Mouse (Mus musculus): Measurements from ENCODE around the gene Tmem87b. TPM values are rescaled to one million over a fixed set of nuclear protein-coding genes. Genes with fewer than 3 reads are reported as not detected.

The Tmem87b gene
- polyA plus RNA-seq, 1 experiment from 2014 or later, result 10.5 TPM

DNA sequence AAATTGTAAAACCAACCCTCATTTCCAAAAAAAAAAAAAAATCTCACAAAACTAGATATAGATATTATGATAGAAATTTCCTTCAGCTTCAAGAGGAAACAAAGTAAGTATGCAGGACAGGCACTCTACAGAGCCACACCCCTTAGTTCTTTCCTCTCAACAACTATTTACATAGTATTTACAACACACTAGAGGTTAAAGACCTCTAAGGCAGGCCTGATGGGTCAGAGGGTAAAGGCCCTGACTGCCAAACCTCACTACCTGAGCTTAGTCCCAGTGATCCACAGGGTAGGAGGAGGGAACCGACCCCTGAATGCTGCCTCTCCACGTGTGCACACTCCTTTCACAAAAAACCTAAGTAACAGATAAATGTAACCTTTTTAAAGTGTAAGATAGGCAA, 5.2 kb upstream of the Tmem87b start:
- Histone ChIP-seq H3K36me3 (ENCODE audit: control insufficient read depth, insufficient read depth) (no peaks in the 10 kb centered on the region), H3K9me3 (replicated peaks; ENCODE audit: control insufficient read depth, low read length) (no peaks in the 10 kb centered on the region), H3K9ac (ENCODE audit: low read depth, low read length) (no peak overlapping the region), H3K27ac (ENCODE audit: low read length) (no peak overlapping the region), H3K4me2 (ENCODE audit: low read depth, low read length) (no peak overlapping the region), H3K4me3 (ENCODE audit: low read depth, low read length) (no peak overlapping the region), H3K27me3 (ENCODE audit: control insufficient read depth, insufficient read depth, low read depth, low read length) (no peaks in the 10 kb centered on the region), H3K4me1 (ENCODE audit: control insufficient read depth, low read depth, low read length) (peaks cover 5% of the 10 kb centered on the region)
- 33% methylated on average over 2 of the region's 2 CpGs for WGBS (ENCODE audit: insufficient replicate concordance)
- ATAC-seq (ENCODE audit: low read depth), result peak; percentile 25

GRCm38 (mm10) chr2:128816311-128816710, 1.6 kb upstream of the Tmem87b start:
- no peak overlapping the region for H3K9ac ChIP-seq (ENCODE audit: low read depth, low read length)
- no peaks in the 10 kb centered on the region for H3K36me3 ChIP-seq (ENCODE audit: control insufficient read depth, insufficient read depth)
- no peak overlapping the region for H3K4me2 ChIP-seq (ENCODE audit: low read depth, low read length)
- 72% methylated on average over 1 of the region's 1 CpGs for WGBS (ENCODE audit: insufficient replicate concordance)
- H3K9me3 ChIP-seq (replicated peaks; ENCODE audit: control insufficient read depth, low read length), result no peaks in the 10 kb centered on the region
- no peaks in the 10 kb centered on the region for H3K27me3 ChIP-seq (ENCODE audit: control insufficient read depth, insufficient read depth, low read depth, low read length)
- no peak overlapping the region for H3K4me3 ChIP-seq (ENCODE audit: low read depth, low read length)
- H3K4me1 ChIP-seq (ENCODE audit: control insufficient read depth, low read depth, low read length), result peaks cover 18% of the 10 kb centered on the region
- ATAC-seq (ENCODE audit: low read depth), result no peak
- no peak overlapping the region for H3K27ac ChIP-seq (ENCODE audit: low read length)

GRCm38 (mm10) chr2:128816916-128817315, 1.0 kb upstream of the Tmem87b start:
- Histone ChIP-seq H3K27ac (ENCODE audit: low read length) (no peak overlapping the region; the same call in 1 of the 2 replicates), H3K9me3 (replicated peaks; ENCODE audit: control insufficient read depth, low read length) (no peaks in the 10 kb centered on the region)
- ATAC-seq (ENCODE audit: low read depth), result no peak

DNA sequence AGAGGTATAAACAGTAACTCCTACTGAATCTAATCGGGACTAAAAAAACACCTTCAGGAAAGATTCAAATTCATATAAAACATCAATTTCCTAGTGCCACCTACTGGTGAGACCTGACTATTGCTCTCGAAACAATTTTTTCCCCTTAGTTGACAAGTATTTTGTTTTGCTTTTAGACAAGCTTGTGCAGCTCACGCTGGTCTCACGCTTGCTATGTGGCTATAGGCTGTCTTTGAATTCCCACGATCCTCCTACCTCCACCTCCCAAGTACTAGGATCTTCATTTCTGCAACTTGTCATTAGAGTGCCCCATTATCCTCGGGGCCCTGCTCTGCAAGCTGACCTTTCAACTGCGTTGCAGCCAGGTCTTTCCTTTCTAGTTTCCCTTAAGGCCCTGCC, 532 bp upstream of the Tmem87b start:
- Histone ChIP-seq H3K4me3 (ENCODE audit: low read depth, low read length) (peak overlapping the region; percentile 94), H3K9ac (ENCODE audit: low read depth, low read length) (peak overlapping the region; percentile 61), H3K36me3 (ENCODE audit: control insufficient read depth, insufficient read depth) (no peaks in the 10 kb centered on the region), H3K27ac (ENCODE audit: low read length) (peak overlapping the region; percentile 86), H3K27me3 (ENCODE audit: control insufficient read depth, insufficient read depth, low read depth, low read length) (no peaks in the 10 kb centered on the region), H3K4me1 (ENCODE audit: control insufficient read depth, low read depth, low read length) (peaks cover 18% of the 10 kb centered on the region), H3K4me2 (ENCODE audit: low read depth, low read length) (peak overlapping the region; percentile 95), H3K9me3 (replicated peaks; ENCODE audit: control insufficient read depth, low read length) (no peaks in the 10 kb centered on the region)
- ATAC-seq (ENCODE audit: low read depth), result no peak; the same call in 1 of the 2 replicates
- under 1% methylated on average over 7 of the region's 7 CpGs for WGBS (ENCODE audit: insufficient replicate concordance)

More at GRCm38 (mm10) chr2:128816916-128817315, 1.0 kb upstream of the Tmem87b start:
- WGBS (ENCODE audit: insufficient replicate concordance), result 48% methylated on average over 6 of the region's 6 CpGs
- H3K4me1 ChIP-seq (ENCODE audit: control insufficient read depth, low read depth, low read length), result peaks cover 18% of the 10 kb centered on the region
- H3K27me3 ChIP-seq (ENCODE audit: control insufficient read depth, insufficient read depth, low read depth, low read length), result no peaks in the 10 kb centered on the region
- peak overlapping the region; percentile 94 for H3K4me3 ChIP-seq (ENCODE audit: low read depth, low read length)
- H3K4me2 ChIP-seq (ENCODE audit: low read depth, low read length), result peak overlapping the region; percentile 95
- H3K36me3 ChIP-seq (ENCODE audit: control insufficient read depth, insufficient read depth), result no peaks in the 10 kb centered on the region
- no peak overlapping the region for H3K9ac ChIP-seq (ENCODE audit: low read depth, low read length)

- H3K9ac ChIP-seq (ENCODE audit: low read depth, low read length), result peak overlapping the region; percentile 80
- H3K9me3 ChIP-seq (replicated peaks; ENCODE audit: control insufficient read depth, low read length), result no peaks in the 10 kb centered on the region
- no peaks in the 10 kb centered on the region for H3K36me3 ChIP-seq (ENCODE audit: control insufficient read depth, insufficient read depth)
- no peaks in the 10 kb centered on the region for H3K27me3 ChIP-seq (ENCODE audit: control insufficient read depth, insufficient read depth, low read depth, low read length)
- no peak for ATAC-seq (ENCODE audit: low read depth)
- WGBS (ENCODE audit: insufficient replicate concordance), result 21% methylated on average over 14 of the region's 14 CpGs
- peak overlapping the region; percentile 94 for H3K4me3 ChIP-seq (ENCODE audit: low read depth, low read length)
- H3K27ac ChIP-seq (ENCODE audit: low read length), result peak overlapping the region; percentile 95
- peaks cover 18% of the 10 kb centered on the region for H3K4me1 ChIP-seq (ENCODE audit: control insufficient read depth, low read depth, low read length)
- peak overlapping the region; percentile 95 for H3K4me2 ChIP-seq (ENCODE audit: low read depth, low read length)
Observed at GRCm38 (mm10) chr2:128818956-128819643, 1.2 kb downstream of the Tmem87b start.

DNA sequence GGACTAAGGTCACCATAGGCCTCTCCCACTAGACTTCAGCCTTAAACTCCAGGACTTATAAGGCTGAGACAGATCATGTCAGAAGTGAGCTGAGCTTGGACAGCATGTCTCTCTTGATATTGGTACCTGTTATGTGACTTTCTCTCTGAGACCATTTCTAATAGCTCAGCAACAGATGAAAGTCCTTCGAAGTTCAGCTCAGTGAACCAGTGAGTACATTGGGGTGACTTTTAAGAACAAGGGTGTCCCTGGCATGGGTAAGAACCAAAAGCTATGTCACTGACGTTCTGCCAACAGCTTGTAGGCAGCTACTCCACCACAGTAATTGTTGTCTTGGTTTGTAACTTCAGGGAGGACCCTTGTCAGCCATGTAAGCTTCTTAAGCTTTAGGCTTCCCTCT, 2.7 kb downstream of the Tmem87b start:
- H3K27me3 ChIP-seq (ENCODE audit: control insufficient read depth, insufficient read depth, low read depth, low read length), result no peaks in the 10 kb centered on the region
- peaks cover 18% of the 10 kb centered on the region for H3K4me1 ChIP-seq (ENCODE audit: control insufficient read depth, low read depth, low read length)
- H3K4me2 ChIP-seq (ENCODE audit: low read depth, low read length), result no peak overlapping the region
- H3K27ac ChIP-seq (ENCODE audit: low read length), result no peak overlapping the region
- ATAC-seq (ENCODE audit: low read depth), result no peak
- no peaks in the 10 kb centered on the region for H3K36me3 ChIP-seq (ENCODE audit: control insufficient read depth, insufficient read depth)
- WGBS (ENCODE audit: insufficient replicate concordance), result 65% methylated on average over 2 of the region's 2 CpGs
- no peaks in the 10 kb centered on the region for H3K9me3 ChIP-seq (replicated peaks; ENCODE audit: control insufficient read depth, low read length)
- H3K4me3 ChIP-seq (ENCODE audit: low read depth, low read length), result no peak overlapping the region
- no peak overlapping the region for H3K9ac ChIP-seq (ENCODE audit: low read depth, low read length)

DNA sequence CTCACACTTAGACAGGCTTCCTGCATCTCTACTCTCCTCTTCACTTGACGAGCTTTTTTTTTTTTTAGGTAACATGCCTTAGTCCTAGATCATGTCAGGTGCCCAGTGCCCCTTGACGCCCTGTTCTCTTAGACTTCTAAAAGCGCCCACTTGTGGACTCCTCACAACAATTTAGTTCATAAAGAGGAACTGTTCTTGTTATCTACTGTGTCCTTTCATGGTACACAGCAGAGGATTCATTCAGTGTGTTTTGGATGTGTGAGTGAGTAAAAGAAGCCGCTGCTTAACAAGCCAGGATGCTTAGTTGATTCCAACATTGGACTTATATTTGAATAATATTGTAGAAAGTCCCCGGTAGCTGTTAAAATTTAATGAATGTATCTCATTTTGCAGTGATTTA, 6.0 kb downstream of the Tmem87b start:
- no peak overlapping the region for H3K27ac ChIP-seq (ENCODE audit: low read length)
- no peaks in the 10 kb centered on the region for H3K27me3 ChIP-seq (ENCODE audit: control insufficient read depth, insufficient read depth, low read depth, low read length)
- H3K9ac ChIP-seq (ENCODE audit: low read depth, low read length), result no peak overlapping the region
- H3K4me1 ChIP-seq (ENCODE audit: control insufficient read depth, low read depth, low read length), result peaks cover 10% of the 10 kb centered on the region
- no peak for ATAC-seq (ENCODE audit: low read depth)
- no peak overlapping the region for H3K4me3 ChIP-seq (ENCODE audit: low read depth, low read length)
- H3K4me2 ChIP-seq (ENCODE audit: low read depth, low read length), result no peak overlapping the region
- WGBS (ENCODE audit: insufficient replicate concordance), result 73% methylated on average over 5 of the region's 5 CpGs
- H3K9me3 ChIP-seq (replicated peaks; ENCODE audit: control insufficient read depth, low read length), result no peaks in the 10 kb centered on the region
- peaks cover 6% of the 10 kb centered on the region; the same call in 1 of the 2 replicates for H3K36me3 ChIP-seq (ENCODE audit: control insufficient read depth, insufficient read depth)

DNA sequence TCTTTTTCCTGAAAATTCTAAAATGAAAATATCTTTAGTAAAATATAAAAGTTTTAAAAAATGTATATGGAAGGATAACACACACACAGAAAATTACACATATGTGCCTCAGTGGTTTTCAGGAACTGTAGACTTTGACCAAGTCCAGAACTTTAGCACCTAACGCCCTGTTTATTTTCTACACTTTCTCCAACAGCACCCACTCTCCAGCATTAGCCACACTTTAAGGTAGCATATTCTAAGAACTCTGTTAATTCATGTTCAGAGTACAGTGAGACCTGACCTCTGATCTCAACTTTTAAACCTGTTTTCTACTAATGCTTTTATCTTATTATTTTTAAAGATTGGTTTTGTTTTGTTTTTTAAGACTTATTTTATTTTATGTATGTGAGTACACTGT, 9.9 kb downstream of the Tmem87b start:
- Histone ChIP-seq H3K4me2 (ENCODE audit: low read depth, low read length) (no peak overlapping the region), H3K36me3 (ENCODE audit: control insufficient read depth, insufficient read depth) (peaks cover 6% of the 10 kb centered on the region; the same call in 1 of the 2 replicates), H3K4me1 (ENCODE audit: control insufficient read depth, low read depth, low read length) (no peaks in the 10 kb centered on the region), H3K27me3 (ENCODE audit: control insufficient read depth, insufficient read depth, low read depth, low read length) (no peaks in the 10 kb centered on the region), H3K4me3 (ENCODE audit: low read depth, low read length) (no peak overlapping the region), H3K27ac (ENCODE audit: low read length) (no peak overlapping the region), H3K9ac (ENCODE audit: low read depth, low read length) (no peak overlapping the region), H3K9me3 (replicated peaks; ENCODE audit: control insufficient read depth, low read length) (no peaks in the 10 kb centered on the region)
- WGBS (ENCODE audit: insufficient replicate concordance), result 80% methylated on average over 1 of the region's 1 CpGs
- ATAC-seq (ENCODE audit: low read depth), result no peak

DNA sequence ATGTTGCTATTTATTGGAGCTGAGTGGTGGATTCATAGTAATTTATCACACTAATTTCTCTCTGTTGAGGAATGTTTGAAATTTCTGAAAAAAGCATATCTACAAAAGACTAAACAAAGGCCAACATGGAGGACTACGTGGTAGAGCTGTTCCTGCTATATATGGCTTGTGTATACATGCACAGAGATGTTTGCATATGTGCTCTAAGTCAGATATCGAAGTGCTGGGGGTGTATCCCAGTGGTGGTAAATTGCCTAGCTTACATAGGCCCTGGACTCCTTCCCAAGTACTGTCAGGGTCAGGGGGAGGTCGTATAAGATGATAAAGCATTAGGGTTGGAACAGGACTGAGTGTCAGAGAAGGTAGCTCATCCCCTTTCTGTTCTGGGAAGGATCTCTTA, 14.7 kb downstream of the Tmem87b start:
- H3K4me3 ChIP-seq (ENCODE audit: low read depth, low read length), result no peak overlapping the region
- 63% methylated on average over 3 of the region's 3 CpGs for WGBS (ENCODE audit: insufficient replicate concordance)
- no peak for ATAC-seq (ENCODE audit: low read depth)
- no peaks in the 10 kb centered on the region for H3K4me1 ChIP-seq (ENCODE audit: control insufficient read depth, low read depth, low read length)
- no peaks in the 10 kb centered on the region for H3K27me3 ChIP-seq (ENCODE audit: control insufficient read depth, insufficient read depth, low read depth, low read length)
- no peak overlapping the region for H3K27ac ChIP-seq (ENCODE audit: low read length)
- no peak overlapping the region for H3K9ac ChIP-seq (ENCODE audit: low read depth, low read length)
- H3K4me2 ChIP-seq (ENCODE audit: low read depth, low read length), result no peak overlapping the region
- H3K9me3 ChIP-seq (replicated peaks; ENCODE audit: control insufficient read depth, low read length), result no peaks in the 10 kb centered on the region
- peaks cover 9% of the 10 kb centered on the region; the same call in 1 of the 2 replicates for H3K36me3 ChIP-seq (ENCODE audit: control insufficient read depth, insufficient read depth)
